Mouse (Mus musculus) ES-E14 (cell line): Measurements from ENCODE around the gene Ccl8. TPM values are rescaled to one million over a fixed set of nuclear protein-coding genes. Genes with fewer than 3 reads are reported as not detected.

Experiments used
- DNase-seq: peaks from one replicate; pipeline ENCODE4 v3.0.0-alpha.2; 2013; ENCODE audit warnings: low read depth, low spot score
- H3K27ac ChIP-seq: 2 replicates; pipeline ENCODE4 v1.5.1; 2012; ENCODE audit warnings: low read depth, mild to moderate bottlenecking, low read length, moderate library complexity, mixed read lengths; ENCODE audit not compliant: poor library complexity, insufficient read depth, severe bottlenecking
- H3K36me3 ChIP-seq: 2 replicates; pipeline ENCODE4 v1.6.1; 2012; ENCODE audit warnings: mild to moderate bottlenecking, low read length, moderate library complexity, mixed read lengths; ENCODE audit not compliant: control insufficient read depth, poor library complexity, insufficient read depth, severe bottlenecking
- H3K4me1 ChIP-seq, 2 experiments: fragments of 150-350 bp in 1 of 2; sonication (generic) in 1 of 2; 2 replicates each; pipeline ENCODE4 v1.6.1; 2012; ENCODE audit warnings: low read length in 2 of 2, mild to moderate bottlenecking in 1 of 2, mixed read lengths in 1 of 2; ENCODE audit not compliant: control insufficient read depth in 2 of 2, insufficient read depth in 2 of 2, poor library complexity in 1 of 2
- H3K4me3 ChIP-seq, 2 experiments: fragments of 150-350 bp in 1 of 2; sonication (generic) in 1 of 2; 2 replicates each; pipeline ENCODE4 v1.5.1; 2012; ENCODE audit warnings: low read length in 2 of 2, low read depth in 1 of 2, mild to moderate bottlenecking in 1 of 2, mixed read lengths in 1 of 2; ENCODE audit not compliant: insufficient read depth in 1 of 2, poor library complexity in 1 of 2, severe bottlenecking in 1 of 2
- H3K9ac ChIP-seq: 2 replicates; pipeline ENCODE4 v1.6.1; 2012; ENCODE audit warnings: low read depth, mild to moderate bottlenecking, low read length, mixed read lengths; ENCODE audit not compliant: poor library complexity, insufficient read depth, severe bottlenecking
- H3K9me3 ChIP-seq: fragments of 150-350 bp; sonication (generic); 2 replicates; pipeline ENCODE4 v1.6.1; 2012; ENCODE audit warnings: low read depth, mild to moderate bottlenecking, low read length; ENCODE audit not compliant: control insufficient read depth, insufficient read depth
- CHD2 ChIP-seq: IDR thresholded peaks from 2 replicates; pipeline ENCODE4 v1.6.1; 2014; ENCODE audit warnings: mild to moderate bottlenecking, low read depth, low read length, inconsistent platforms
- HCFC1 ChIP-seq: IDR thresholded peaks from 2 replicates; pipeline ENCODE4 v1.6.1; 2012; ENCODE audit warnings: low read length, inconsistent platforms, borderline replicate concordance; ENCODE audit not compliant: insufficient read depth
- MAFK ChIP-seq: IDR thresholded peaks from 2 replicates; pipeline ENCODE4 v1.6.1; 2014; ENCODE audit warnings: mild to moderate bottlenecking, low read depth, low read length, inconsistent platforms; ENCODE audit not compliant: insufficient read depth
- ZC3H11A ChIP-seq: IDR thresholded peaks from 2 replicates; pipeline ENCODE4 v1.6.1; 2012; ENCODE audit warnings: low read depth, mild to moderate bottlenecking, inconsistent platforms, low read length, borderline replicate concordance
- ZNF384 ChIP-seq: IDR thresholded peaks from 2 replicates; pipeline ENCODE4 v1.6.1; 2012; ENCODE audit warnings: low read depth, low read length, inconsistent platforms
- in situ Hi-C, 2 experiments: fragments of 600-800 bp; cut with MboI; formaldehyde crosslinking; loops; one replicate each; pipeline ENCODE4 v1.15.1; 2025; ENCODE audit warnings: low sequenced_read_pairs in 2 of 2, inconsistent platforms in 1 of 2; ENCODE audit not compliant: unreplicated experiment in 2 of 2
- total RNA-seq: library from RNA; depleted of rRNA; stranded (reverse); fragments of 300-350 nt; gene quantifications from 2 replicates; pipeline ENCODE4 v1.2.3, GENCODE M21; 2012

The Ccl8 gene
- total RNA-seq, 1 experiment = not detected

GRCm38 (mm10) chr11:82073686-82074085, 41.3 kb upstream of the Ccl8 start:
- H3K9me3 ChIP-seq = no peaks in the 10 kb centered on the region

GRCm38 (mm10) chr11:82077031-82077430, 38.0 kb upstream of the Ccl8 start:
- no peak for DNase-seq
- no peaks in the 10 kb centered on the region for H3K4me1 ChIP-seq
- no peak overlapping the region for H3K27ac ChIP-seq
- TF ChIP-seq MAFK = no peak
- TF ChIP-seq HCFC1 = no peak
- TF ChIP-seq ZNF384 = no peak
- TF ChIP-seq CHD2 = no peak
- no peak for TF ChIP-seq ZC3H11A
- H3K9me3 ChIP-seq = no peaks in the 10 kb centered on the region
- H3K36me3 ChIP-seq = no peaks in the 10 kb centered on the region
- no peak overlapping the region for H3K4me3 ChIP-seq
- in situ Hi-C loops = no loop called here
- no peak overlapping the region for H3K9ac ChIP-seq

More at GRCm38 (mm10) chr11:82073686-82074085, 41.3 kb upstream of the Ccl8 start:
- TF ChIP-seq HCFC1 (no peak), ZNF384 (no peak), MAFK (no peak), ZC3H11A (no peak), CHD2 (no peak)
- H3K4me3 ChIP-seq = no peak overlapping the region
- no peak overlapping the region for H3K9ac ChIP-seq
- in situ Hi-C loops = no loop called here
- no peak for DNase-seq
- no peaks in the 10 kb centered on the region for H3K36me3 ChIP-seq
- no peaks in the 10 kb centered on the region for H3K4me1 ChIP-seq
- no peak overlapping the region for H3K27ac ChIP-seq

GRCm38 (mm10) chr11:82078136-82078730, 36.8 kb upstream of the Ccl8 start:
- no peak overlapping the region for H3K4me3 ChIP-seq
- H3K9ac ChIP-seq = no peak overlapping the region
- H3K27ac ChIP-seq = no peak overlapping the region
- no peak for DNase-seq
- no peaks in the 10 kb centered on the region for H3K36me3 ChIP-seq
- H3K4me1 ChIP-seq = no peaks in the 10 kb centered on the region
- in situ Hi-C loops = no loop called here
- TF ChIP-seq HCFC1 (no peak), ZNF384 (no peak), ZC3H11A (no peak), CHD2 (no peak), MAFK (no peak)
- H3K9me3 ChIP-seq = no peaks in the 10 kb centered on the region

GRCm38 (mm10) chr11:82080865-82081264, 34.1 kb upstream of the Ccl8 start:
- no peak overlapping the region for H3K27ac ChIP-seq

GRCm38 (mm10) chr11:82084360-82084759, 30.6 kb upstream of the Ccl8 start:
- no peaks in the 10 kb centered on the region for H3K9me3 ChIP-seq
- H3K4me1 ChIP-seq = no peaks in the 10 kb centered on the region
- no peaks in the 10 kb centered on the region for H3K36me3 ChIP-seq
- DNase-seq = no peak
- in situ Hi-C loops = no loop called here
- TF ChIP-seq HCFC1 = no peak
- TF ChIP-seq ZNF384 = no peak
- no peak for TF ChIP-seq MAFK
- no peak for TF ChIP-seq ZC3H11A
- no peak overlapping the region for H3K27ac ChIP-seq
- H3K4me3 ChIP-seq = no peak overlapping the region
- H3K9ac ChIP-seq = no peak overlapping the region

More at GRCm38 (mm10) chr11:82080865-82081264, 34.1 kb upstream of the Ccl8 start:
- Histone ChIP-seq H3K9ac (no peak overlapping the region), H3K36me3 (no peaks in the 10 kb centered on the region), H3K4me3 (no peak overlapping the region), H3K4me1 (no peaks in the 10 kb centered on the region), H3K9me3 (no peaks in the 10 kb centered on the region)
- TF ChIP-seq CHD2 (no peak), MAFK (no peak), HCFC1 (no peak), ZC3H11A (no peak), ZNF384 (no peak)
- in situ Hi-C loops = no loop called here
- DNase-seq = no peak
